Mouse (Mus musculus): Measurements from ENCODE around the gene Chn2.

GRCm38 (mm10) chr6:54111416-54111984 is 72.1 kb downstream of the Chn2 start:
- TF ChIP-seq GATA1 (IDR thresholded peaks at IDR 0.05; ENCODE audit: low read length) (no peak), TAL1 (IDR thresholded peaks at IDR 0.05; ENCODE audit: low read length) (no peak)

Measured in erythroblast, embryonic 14.5 days (primary cell).